Mouse (Mus musculus) midbrain, embryonic 14.5 days (tissue): ENCODE measurements at regions not wholly inside any gene's neighbourhood (a gene's known extent, or its start where the extent isn't known, plus 50 kb on each side); places are given as distances from the start of the nearest gene placed in this dataset.
"Not testable (repeated sequence)": the region's sequence is repeated elsewhere in the genome, so short reads cannot be mapped to it uniquely, and the experiment has no call there.

Experiments
- ATAC-seq: fragments of 200-750 bp; cut with Nextera tagmentation; 2 replicates; pipeline ENCODE4 v1.8.0; 2017; ENCODE audit warnings: moderate number of reproducible peaks, moderate library complexity; ENCODE audit not compliant: low FRiP score, low TSS enrichment
- DNase-seq: peaks from one replicate; pipeline ENCODE4 v3.0.0-alpha.2; 2015
- H3K27ac ChIP-seq: fragments of 300-500 bp; sonication (generic); replicated peaks from 2 replicates; pipeline ENCODE4 v1.5.1; 2014; ENCODE audit warnings: mild to moderate bottlenecking, low read depth, low read length, moderate library complexity
- H3K27me3 ChIP-seq: fragments of 300-500 bp; sonication (generic); 2 replicates; pipeline ENCODE4 v1.6.1; 2014; ENCODE audit warnings: low read length, control low read depth, mixed read lengths; ENCODE audit not compliant: control insufficient read depth, insufficient read depth
- H3K36me3 ChIP-seq: fragments of 300-500 bp; sonication (generic); 2 replicates; pipeline ENCODE4 v1.6.1; 2014; ENCODE audit warnings: low read length, control low read depth; ENCODE audit not compliant: control insufficient read depth, insufficient read depth
- H3K4me1 ChIP-seq: fragments of 300-500 bp; sonication (generic); 2 replicates; pipeline ENCODE4 v1.6.1; 2014; ENCODE audit warnings: mild to moderate bottlenecking, antibody characterized with exemption, low read length, control low read depth; ENCODE audit not compliant: control insufficient read depth, insufficient read depth
- H3K4me2 ChIP-seq: fragments of 300-500 bp; sonication (generic); 2 replicates; pipeline ENCODE4 v1.6.1; 2014; ENCODE audit warnings: mild to moderate bottlenecking, low read length, moderate library complexity
- H3K4me3 ChIP-seq: fragments of 300-500 bp; sonication (generic); replicated peaks from 2 replicates; pipeline ENCODE4 v1.5.1; 2014; ENCODE audit warnings: low read depth, low read length
- H3K9ac ChIP-seq: fragments of 300-500 bp; sonication (generic); replicated peaks from 2 replicates; pipeline ENCODE4 v1.6.1; 2014; ENCODE audit warnings: mild to moderate bottlenecking, low read length, moderate library complexity
- H3K9me3 ChIP-seq: fragments of 300-500 bp; sonication (generic); 2 replicates; pipeline ENCODE4 v1.6.1; 2016; ENCODE audit warnings: low read length, control low read depth, mixed read lengths; ENCODE audit not compliant: control insufficient read depth
- WGBS: fragments of 180-500 bp; shearing (Covaris S2); extraction: QIAGEN DNeasy Blood & Tissue Kit; methylation state at CpG from one replicate; pipeline ENCODE4 v1.1.7; 2014; 5-methylcytosine and 5-hydroxymethylcytosine counted together

DNA sequence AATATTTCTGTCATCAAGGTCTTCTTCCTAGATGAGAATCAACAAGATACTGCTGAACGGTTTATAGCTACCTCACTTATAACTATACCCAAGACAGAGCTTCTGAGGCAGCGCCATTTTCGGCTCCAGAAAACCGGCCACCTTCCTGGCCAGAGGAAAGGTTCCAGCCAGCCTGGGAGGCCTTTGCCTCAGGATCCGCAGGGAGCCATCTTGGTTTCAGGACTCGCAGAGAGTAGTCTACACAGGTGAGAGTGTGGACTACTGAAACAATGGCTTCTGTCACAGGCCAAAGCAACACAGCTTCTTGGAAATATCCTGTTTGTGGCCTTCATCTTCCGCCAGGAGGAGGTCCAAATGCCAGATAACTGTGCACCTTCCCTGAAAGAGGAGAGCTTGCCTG, 447.5 kb downstream of the Kcnt2 start:
- no peak for ATAC-seq
- H3K9me3 ChIP-seq: no peaks in the 10 kb centered on the region
- no peak overlapping the region for H3K9ac ChIP-seq
- no peaks in the 10 kb centered on the region for H3K4me1 ChIP-seq
- H3K27me3 ChIP-seq: no peaks in the 10 kb centered on the region
- no peak overlapping the region for H3K27ac ChIP-seq
- H3K4me3 ChIP-seq: no peak overlapping the region
- no peak for DNase-seq
- 88% methylated on average over 7 of the region's 7 CpGs for WGBS
- no peak overlapping the region for H3K4me2 ChIP-seq
- no peaks in the 10 kb centered on the region for H3K36me3 ChIP-seq

- H3K27me3 ChIP-seq: no peaks in the 10 kb centered on the region
- no peak for DNase-seq
- no peak for ATAC-seq
- WGBS: 97% methylated on average over 1 of the region's 1 CpGs
- no peaks in the 10 kb centered on the region for H3K9me3 ChIP-seq
- no peak overlapping the region for H3K4me2 ChIP-seq
- no peak overlapping the region for H3K9ac ChIP-seq
- no peaks in the 10 kb centered on the region for H3K36me3 ChIP-seq
- no peak overlapping the region for H3K27ac ChIP-seq
- H3K4me1 ChIP-seq: no peaks in the 10 kb centered on the region
- H3K4me3 ChIP-seq: no peak overlapping the region
These were observed 484.2 kb downstream of the Kcnt2 start for GRCm38 (mm10) chr1:140730189-140730588.

DNA sequence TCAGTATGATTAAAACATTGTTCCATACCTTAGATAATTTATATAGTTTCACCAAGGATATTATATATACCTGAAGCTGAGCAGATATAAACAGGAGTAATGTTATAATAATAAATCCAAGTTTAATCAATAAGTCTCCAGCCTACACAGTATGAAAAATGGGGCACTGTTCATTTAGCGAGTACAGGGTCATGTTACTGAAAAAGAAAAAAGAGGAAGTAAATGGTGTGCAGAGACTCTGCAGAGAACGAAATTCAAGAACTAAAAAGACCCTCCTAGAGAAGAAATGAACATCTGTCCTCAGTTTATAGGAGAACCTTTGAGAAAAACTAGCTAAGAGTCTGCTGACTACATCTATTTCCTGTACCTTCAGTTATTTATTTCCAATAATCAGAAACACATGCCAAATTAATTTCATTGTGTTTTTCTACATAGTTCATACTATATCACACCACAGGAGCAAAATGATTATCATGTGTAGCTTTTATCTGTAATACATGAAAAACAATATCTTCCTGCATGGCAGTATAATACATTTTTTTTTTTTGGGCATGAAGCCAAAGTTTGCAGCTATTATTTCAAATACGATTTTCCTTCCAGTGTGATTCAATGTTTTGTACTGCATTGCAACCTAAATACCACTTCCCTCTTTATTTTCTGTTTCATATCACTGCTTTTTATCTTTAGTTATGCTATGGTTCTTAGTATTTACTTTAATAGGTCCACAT, 493.2 kb downstream of the Kcnt2 start:
- Histone ChIP-seq H3K9ac (no peak overlapping the region), H3K9me3 (no peaks in the 10 kb centered on the region), H3K36me3 (no peaks in the 10 kb centered on the region), H3K4me2 (no peak overlapping the region), H3K27ac (no peak overlapping the region), H3K4me1 (no peaks in the 10 kb centered on the region), H3K4me3 (no peak overlapping the region), H3K27me3 (no peaks in the 10 kb centered on the region)
- no peak for DNase-seq
- ATAC-seq: no peak
- WGBS: 82% methylated on average over 3 of the region's 3 CpGs

GRCm38 (mm10) chr1:140740081-140740480, 494.1 kb downstream of the Kcnt2 start:
- no peak for ATAC-seq
- 80% methylated on average over 1 of the region's 1 CpGs for WGBS

GRCm38 (mm10) chr1:140748011-140748410, 502.1 kb downstream of the Kcnt2 start:
- H3K9ac ChIP-seq: no peak overlapping the region
- H3K4me1 ChIP-seq: no peaks in the 10 kb centered on the region
- DNase-seq: peak; percentile 70
- no peak overlapping the region for H3K4me2 ChIP-seq
- no peaks in the 10 kb centered on the region for H3K27me3 ChIP-seq
- no peak overlapping the region for H3K4me3 ChIP-seq
- H3K9me3 ChIP-seq: no peaks in the 10 kb centered on the region
- WGBS: 4% methylated on average over 3 of the region's 3 CpGs
- ATAC-seq: no peak
- H3K27ac ChIP-seq: no peak overlapping the region
- H3K36me3 ChIP-seq: no peaks in the 10 kb centered on the region

More at GRCm38 (mm10) chr1:140740081-140740480, 494.1 kb downstream of the Kcnt2 start:
- no peaks in the 10 kb centered on the region for H3K9me3 ChIP-seq
- H3K36me3 ChIP-seq: no peaks in the 10 kb centered on the region
- no peak for DNase-seq
- H3K4me1 ChIP-seq: no peaks in the 10 kb centered on the region
- no peak overlapping the region for H3K9ac ChIP-seq
- no peak overlapping the region for H3K4me3 ChIP-seq
- H3K27ac ChIP-seq: no peak overlapping the region
- no peak overlapping the region for H3K4me2 ChIP-seq
- H3K27me3 ChIP-seq: no peaks in the 10 kb centered on the region

DNA sequence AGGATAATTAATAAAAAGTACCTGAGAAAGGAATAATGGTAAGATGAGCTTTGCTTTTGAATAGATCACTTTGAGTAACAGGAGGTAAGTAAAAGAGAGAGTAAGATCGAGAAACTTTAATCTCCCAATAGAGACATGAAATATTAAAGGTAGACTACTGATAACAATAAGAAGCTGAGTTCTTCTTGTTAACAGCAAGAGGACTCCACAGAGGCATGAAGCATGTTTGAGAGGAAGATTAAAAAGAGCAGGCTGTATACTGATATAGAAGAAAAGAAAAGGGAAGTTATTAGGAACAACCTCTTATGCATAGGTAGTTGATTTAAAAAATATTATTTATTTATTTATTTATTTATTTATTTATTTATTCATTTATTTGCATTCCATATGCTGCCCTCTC, 519.9 kb downstream of the Kcnt2 start:
- Histone ChIP-seq H3K4me3 (no peak overlapping the region), H3K4me1 (no peaks in the 10 kb centered on the region), H3K4me2 (no peak overlapping the region), H3K9ac (no peak overlapping the region), H3K9me3 (no peaks in the 10 kb centered on the region), H3K36me3 (no peaks in the 10 kb centered on the region), H3K27me3 (no peaks in the 10 kb centered on the region), H3K27ac (no peak overlapping the region)
- 90% methylated on average over 1 of the region's 1 CpGs for WGBS
- no peak for ATAC-seq
- DNase-seq: no peak

GRCm38 (mm10) chr1:140773769-140774168, 527.8 kb downstream of the Kcnt2 start:
- H3K36me3 ChIP-seq, ATAC-seq, H3K4me2 ChIP-seq, H3K27me3 ChIP-seq, H3K4me3 ChIP-seq, DNase-seq, H3K9me3 ChIP-seq, H3K4me1 ChIP-seq, H3K27ac ChIP-seq, H3K9ac ChIP-seq: not testable (repeated sequence)
- WGBS: 84% methylated on average over 4 of the region's 4 CpGs

- Histone ChIP-seq H3K27ac (no peak overlapping the region), H3K9ac (no peak overlapping the region), H3K4me2 (no peak overlapping the region), H3K9me3 (no peaks in the 10 kb centered on the region), H3K4me1 (no peaks in the 10 kb centered on the region), H3K27me3 (no peaks in the 10 kb centered on the region), H3K36me3 (no peaks in the 10 kb centered on the region), H3K4me3 (no peak overlapping the region)
- WGBS: 79% methylated on average over 5 of the region's 5 CpGs
- DNase-seq: no peak
- ATAC-seq: no peak
These were observed 564.2 kb downstream of the Kcnt2 start for GRCm38 (mm10) chr1:140810170-140810569.

- no peak for ATAC-seq
- H3K4me3 ChIP-seq: no peak overlapping the region
- H3K4me1 ChIP-seq: no peaks in the 10 kb centered on the region
These were observed 592.8 kb downstream of the Kcnt2 start for GRCm38 (mm10) chr1:140838766-140839165.

More at GRCm38 (mm10) chr1:140838766-140839165, 592.8 kb downstream of the Kcnt2 start:
- Histone ChIP-seq H3K4me2 (no peak overlapping the region), H3K27me3 (no peaks in the 10 kb centered on the region), H3K27ac (no peak overlapping the region), H3K36me3 (no peaks in the 10 kb centered on the region), H3K9ac (no peak overlapping the region), H3K9me3 (no peaks in the 10 kb centered on the region)
- WGBS: 74% methylated on average over 4 of the region's 4 CpGs
- no peak for DNase-seq
